Mouse (Mus musculus) mammary gland, adult 2 months (tissue): Measurements from ENCODE around the gene Cyb561. TPM values are rescaled to one million over a fixed set of nuclear protein-coding genes. Genes with fewer than 3 reads are reported as not detected.

Source experiments
- polyA plus RNA-seq: library from polyadenylated mRNA; depleted of rRNA; stranded (reverse); fragments of >200 nt; gene quantifications from 2 replicates; pipeline ENCODE4 v1.2.3, GENCODE M21; 2012; ENCODE audit warnings: low replicate concordance; rRNA removed

Gene Cyb561
- polyA plus RNA-seq = 28.8 and 33.5 TPM in 2 replicates

GRCm38 (mm10) chr11:105952911-105953386 is at the start of gene Cyb561:
Cyb561 (minus strand) TSS chr11:105953336.

GRCm38 (mm10) chr11:105994375-105994774 is 41.2 kb upstream of the Cyb561 start, which contains the start of gene Ace3:
Ace3 (plus strand) TSS chr11:105994675.

GRCm38 (mm10) chr11:105967741-105968574 is 14.8 kb upstream of the Cyb561 start, which contains the start of gene Ace:
Ace (plus strand) TSS chr11:105967945.

Other genes starting within 250 kb of the Cyb561 start
- 96.2 and 107 TPM in 2 replicates for gene Ace, start 14.6 kb upstream of the Cyb561 start, polyA plus RNA-seq
- gene Ace3, start 41.3 kb upstream of the Cyb561 start, polyA plus RNA-seq = not detected in 2 replicates
- gene Kcnh6, start 54.8 kb upstream of the Cyb561 start, polyA plus RNA-seq = not detected in 2 replicates
- 41.7 and 42.6 TPM in 2 replicates for gene Dcaf7, start 83.5 kb upstream of the Cyb561 start, polyA plus RNA-seq
- gene Taco1, start 112.7 kb upstream of the Cyb561 start, polyA plus RNA-seq = 15.6 and 17.6 TPM in 2 replicates
- gene Map3k3, start 131.3 kb upstream of the Cyb561 start, polyA plus RNA-seq = 39.9 and 55.5 TPM in 2 replicates
- not detected in 2 replicates for gene Gm10840, start 207.5 kb upstream of the Cyb561 start, polyA plus RNA-seq
- gene Limd2, start 207.5 kb upstream of the Cyb561 start, polyA plus RNA-seq = 139 and 178 TPM in 2 replicates
- 30.4 and 43.7 TPM in 2 replicates for gene Strada, start 248.8 kb upstream of the Cyb561 start, polyA plus RNA-seq